Mouse (Mus musculus) ES-CJ7 (cell line): Measurements from ENCODE around the gene Mrgprd.

Source experiments
- DNase-seq: peaks from one replicate; pipeline ENCODE4 v3.0.0; 2011; ENCODE audit warnings: low read depth, low spot score

Mrgprd gene

GRCm38 (mm10) chr7:145314785-145315411 lies at the start of gene Mrgprd:
Mrgprd (plus strand) TSS chr7:145314835.
- no peak for DNase-seq

DNA sequence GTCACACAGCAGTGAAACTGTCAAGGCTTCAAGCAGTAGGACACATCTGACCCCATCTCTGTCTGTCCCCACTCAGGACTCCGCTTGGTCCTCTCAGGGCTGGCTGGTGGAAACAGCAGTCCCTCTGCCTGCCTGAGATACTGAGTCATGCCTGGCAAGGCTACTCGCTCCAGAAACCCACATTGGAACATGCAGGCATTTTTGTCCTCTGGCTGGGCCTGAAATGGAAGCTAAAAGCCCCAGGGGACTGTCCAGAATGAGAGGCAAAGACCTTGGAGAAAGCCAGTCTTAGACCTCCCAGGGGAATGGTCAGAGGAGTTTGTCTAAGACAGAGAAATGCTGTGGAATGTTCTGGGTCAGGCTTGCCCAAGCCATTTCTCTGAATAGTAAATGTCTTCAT lies 48.6 kb upstream of the Mrgprd start:
- no peak for DNase-seq

- DNase-seq, result no peak
Measured at GRCm38 (mm10) chr7:145268890-145269289, 45.7 kb upstream of the Mrgprd start.

- no peak for DNase-seq
Measured at GRCm38 (mm10) chr7:145270955-145271354, 43.7 kb upstream of the Mrgprd start.

DNA sequence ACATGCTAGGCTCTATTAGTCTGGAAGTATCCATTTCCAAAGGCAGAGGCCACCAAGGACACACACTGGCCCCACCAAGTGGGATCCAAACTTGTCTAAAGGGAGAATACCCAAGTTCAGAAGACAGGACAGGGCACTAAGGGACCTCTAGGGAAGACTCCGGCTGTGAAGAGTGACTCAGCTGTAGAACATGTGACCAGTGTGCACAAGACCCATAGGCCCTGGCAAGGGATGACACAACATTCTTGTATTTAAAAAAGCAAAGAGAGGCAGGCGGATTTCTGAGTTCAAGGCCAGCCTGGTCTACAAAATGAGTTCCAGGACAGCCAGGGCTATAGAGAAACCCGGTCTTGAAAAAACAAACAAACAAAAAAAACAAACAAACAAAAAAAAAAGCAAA lies 39.1 kb upstream of the Mrgprd start:
- no peak for DNase-seq

GRCm38 (mm10) chr7:145281396-145281795 lies 33.2 kb upstream of the Mrgprd start:
- peak; percentile 29 for DNase-seq

DNA sequence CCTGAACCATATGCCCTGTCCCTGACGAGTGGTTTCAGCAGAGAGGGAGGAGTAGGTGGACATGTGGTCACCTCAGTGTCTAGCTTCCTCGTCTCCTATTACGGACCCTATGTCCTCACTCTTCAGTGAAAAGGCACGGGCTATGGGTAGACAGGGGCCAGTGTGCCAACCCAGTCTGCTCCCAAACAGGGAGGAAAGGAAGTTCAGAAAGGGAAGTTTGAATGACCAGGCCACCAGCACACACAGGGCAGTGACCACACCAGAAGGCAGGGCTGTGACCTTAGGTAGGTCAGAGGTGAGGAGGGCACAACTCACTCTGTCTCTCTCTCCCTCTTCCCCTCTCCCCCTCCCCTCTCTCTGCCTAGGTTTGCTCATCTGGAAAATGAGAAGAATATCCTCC lies 31.6 kb upstream of the Mrgprd start:
- DNase-seq, result no peak

- DNase-seq, result peak; percentile 97
Measured at GRCm38 (mm10) chr7:145283487-145284187, 31.0 kb upstream of the Mrgprd start, which contains the start of gene Tpcn2. Tpcn2 (minus strand) TSS chr7:145284011.

GRCm38 (mm10) chr7:145284293-145284692 lies 30.3 kb upstream of the Mrgprd start:
- DNase-seq, result no peak

- DNase-seq, result peak; percentile 86
Measured at GRCm38 (mm10) chr7:145285476-145285875, 29.2 kb upstream of the Mrgprd start.

DNA sequence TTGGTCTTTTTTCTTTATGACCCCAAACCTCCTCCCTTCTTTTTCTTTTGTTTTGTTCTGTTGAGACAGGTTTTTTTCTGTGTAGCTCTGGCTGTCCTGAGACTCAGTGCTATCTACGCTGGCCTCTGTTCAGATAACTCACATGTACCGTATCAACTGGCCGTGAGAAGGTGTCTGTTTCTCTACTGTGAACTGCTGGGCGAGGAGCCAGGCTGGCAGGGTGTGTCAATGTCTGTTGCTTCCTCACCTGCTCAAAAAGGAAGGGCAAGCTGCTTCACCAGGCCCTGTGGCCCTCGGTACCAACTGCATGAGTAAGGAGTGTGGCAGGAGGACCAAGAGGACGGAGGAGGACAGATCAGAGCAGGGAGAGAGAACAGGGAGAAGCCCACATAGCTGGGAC lies 27.2 kb upstream of the Mrgprd start:
- DNase-seq, result no peak

- DNase-seq, result peak; percentile 83
Measured at GRCm38 (mm10) chr7:145289302-145289701, 25.3 kb upstream of the Mrgprd start.

DNA sequence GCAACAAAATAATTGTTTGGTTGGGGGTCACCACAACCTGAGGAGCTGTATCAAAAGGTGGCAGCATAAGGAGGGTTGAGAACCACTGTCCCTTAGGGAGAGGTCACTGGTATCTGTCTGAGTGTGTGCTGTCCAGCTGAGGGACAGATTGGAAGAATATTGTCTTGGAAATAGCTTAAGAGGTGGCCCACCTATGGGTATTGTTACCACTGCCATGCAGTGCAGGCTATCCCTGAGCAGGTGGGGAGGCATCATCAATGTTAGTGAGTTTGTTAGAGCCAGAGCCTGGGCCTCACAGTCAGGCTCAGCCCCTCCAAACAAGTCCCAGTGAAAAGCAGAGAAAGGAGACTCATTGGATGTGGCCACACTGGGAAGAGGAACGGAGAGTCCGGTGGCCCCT lies 22.8 kb upstream of the Mrgprd start:
- DNase-seq, result no peak

- DNase-seq, result no peak
Measured at GRCm38 (mm10) chr7:145292726-145293125, 21.9 kb upstream of the Mrgprd start.

- DNase-seq, result peak; percentile 56
Measured at GRCm38 (mm10) chr7:145293859-145294258, 20.8 kb upstream of the Mrgprd start.

GRCm38 (mm10) chr7:145298666-145299490 lies 15.8 kb upstream of the Mrgprd start:
- DNase-seq, result no peak

- no peak for DNase-seq
Measured at GRCm38 (mm10) chr7:145299562-145300320, 14.9 kb upstream of the Mrgprd start.

- peak; percentile 69 for DNase-seq
Measured at GRCm38 (mm10) chr7:145300321-145301007, 14.2 kb upstream of the Mrgprd start, which contains the start of gene Mrgprf. Mrgprf (plus strand) TSS chr7:145300828.

GRCm38 (mm10) chr7:145301008-145301340 lies 13.7 kb upstream of the Mrgprd start:
- no peak for DNase-seq

- DNase-seq, result no peak
Measured at GRCm38 (mm10) chr7:145301341-145302005, 13.2 kb upstream of the Mrgprd start.
